25 mouse cellular contexts compared by ENCODE assay signal in the genomic region with DNA sequence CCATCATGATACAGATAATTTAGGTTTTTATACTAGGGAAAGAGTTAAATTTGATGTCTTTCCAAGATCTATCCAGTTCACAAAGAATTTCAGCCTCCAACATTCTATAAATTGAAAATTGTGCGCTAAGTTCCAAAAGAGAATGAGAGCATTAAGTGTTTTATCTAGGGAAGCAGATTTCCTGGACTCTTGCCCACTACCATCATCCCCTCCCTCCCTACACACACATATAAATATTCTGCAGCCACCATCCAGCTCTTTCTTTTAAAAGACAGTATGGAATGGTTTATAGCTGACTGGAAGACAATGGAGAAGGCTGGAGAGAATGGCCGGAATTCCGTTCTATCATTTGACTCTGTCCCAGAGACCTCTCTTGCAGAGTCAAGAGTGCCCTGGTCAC.
DNase-seq lines count a peak whose midpoint lies in the region; ATAC-seq and TF ChIP-seq lines count a peak whose summit lies in the region.
"Had no signal": no experiment of that assay in that cellular context is flagged by ENCODE, and none has a peak within 500 bp of the region (broad histone marks: within the 10 kb centered on the region; RNA-seq: fewer than 3 reads in every experiment).

No protein-coding gene starts in this region.

- ATAC-seq in intestine, embryonic 14.5 days (replicated peaks; ENCODE audit: low FRiP score, low TSS enrichment, low read depth), result no peak
- no peak for ATAC-seq in intestine, postnatal 0 days
- peak; percentile 80; the same call in 1 of the 2 replicates for ATAC-seq in lung, embryonic 14.5 days (ENCODE audit: insufficient read depth)
- no peak for ATAC-seq in stomach, embryonic 15.5 days (ENCODE audit: insufficient read depth, low FRiP score, low read depth)
- no peak for ATAC-seq in stomach, postnatal 0 days (ENCODE audit: low FRiP score, low TSS enrichment)
- no peak for ATAC-seq in stomach, embryonic 16.5 days (ENCODE audit: insufficient read depth, low FRiP score)
- no peak for ATAC-seq in hindbrain, embryonic 16.5 days
- ATAC-seq: activated CD4-positive, CD25-positive, alpha-beta regulatory T cell, adult 4 months; forebrain, embryonic 14.5 days; intestine, embryonic 16.5 days; liver, postnatal 0 days had no signal

- H3K27me3 ChIP-seq in intestine, embryonic 14.5 days (replicated peaks; ENCODE audit: control insufficient read depth, insufficient read depth, low read length), result no peaks in the 10 kb centered on the region
- no peaks in the 10 kb centered on the region for H3K27me3 ChIP-seq in intestine, postnatal 0 days (replicated peaks; ENCODE audit: control insufficient read depth, insufficient read depth, low read length)
- H3K27me3 ChIP-seq in lung, embryonic 14.5 days (ENCODE audit: insufficient read depth, low read length), result no peaks in the 10 kb centered on the region
- H3K27me3 ChIP-seq in stomach, embryonic 15.5 days (replicated peaks), result no peaks in the 10 kb centered on the region
- H3K27me3 ChIP-seq in stomach, postnatal 0 days (ENCODE audit: control insufficient read depth, insufficient read depth, low read length), result no peaks in the 10 kb centered on the region
- no peaks in the 10 kb centered on the region for H3K27me3 ChIP-seq in stomach, embryonic 16.5 days (ENCODE audit: control insufficient read depth, insufficient read depth, low read length)
- no peaks in the 10 kb centered on the region for H3K27me3 ChIP-seq in hindbrain, embryonic 16.5 days (replicated peaks; ENCODE audit: control insufficient read depth, insufficient read depth, low read length)
- H3K27me3 ChIP-seq: embryonic facial prominence, embryonic 13.5 days; hindbrain, embryonic 15.5 days; midbrain, embryonic 12.5 days had no signal

- H3K4me2 ChIP-seq in intestine, embryonic 14.5 days (ENCODE audit: low read length), result no peak overlapping the region
- no peak overlapping the region for H3K4me2 ChIP-seq in intestine, postnatal 0 days (replicated peaks; ENCODE audit: low read depth)
- H3K4me2 ChIP-seq in lung, embryonic 14.5 days, result no peak overlapping the region
- H3K4me2 ChIP-seq in stomach, embryonic 15.5 days, result no peak overlapping the region
- H3K4me2 ChIP-seq in stomach, postnatal 0 days (replicated peaks; ENCODE audit: low read depth), result no peak overlapping the region
- H3K4me2 ChIP-seq in stomach, embryonic 16.5 days (ENCODE audit: low read depth, low read length), result no peak overlapping the region
- H3K4me2 ChIP-seq in hindbrain, embryonic 16.5 days (ENCODE audit: low read length), result no peak overlapping the region
- H3K4me2 ChIP-seq: embryonic facial prominence, embryonic 13.5 days; hindbrain, embryonic 15.5 days; liver, embryonic 11.5 days; midbrain, embryonic 12.5 days had no signal

- H3K27ac ChIP-seq in intestine, embryonic 14.5 days (ENCODE audit: low read depth), result peak overlapping the region; percentile 10; the same call in 1 of the 2 replicates
- H3K27ac ChIP-seq in intestine, postnatal 0 days (ENCODE audit: low read depth, low read length), result no peak overlapping the region
- peak overlapping the region; percentile 58 for H3K27ac ChIP-seq in lung, embryonic 14.5 days (ENCODE audit: low read depth)
- H3K27ac ChIP-seq in stomach, embryonic 15.5 days, result 0 out of 2 replicates have a peak overlapping the region, but pooled peaks have one; percentile 6
- no peak overlapping the region for H3K27ac ChIP-seq in stomach, postnatal 0 days (replicated peaks)
- 0 out of 2 replicates have a peak overlapping the region, but pooled peaks have one; percentile 0 for H3K27ac ChIP-seq in stomach, embryonic 16.5 days (ENCODE audit: low read length)
- no peak overlapping the region for H3K27ac ChIP-seq in hindbrain, embryonic 16.5 days (ENCODE audit: low read depth, low read length)
- H3K27ac ChIP-seq: embryonic facial prominence, embryonic 13.5 days; gastrocnemius, adult 2 months; hindbrain, embryonic 15.5 days; midbrain, embryonic 12.5 days had no signal

- H3K4me3 ChIP-seq in intestine, embryonic 14.5 days (ENCODE audit: low read depth, low read length), result no peak overlapping the region
- no peak overlapping the region for H3K4me3 ChIP-seq in intestine, postnatal 0 days (ENCODE audit: low read depth, low read length)
- no peak overlapping the region for H3K4me3 ChIP-seq in lung, embryonic 14.5 days (ENCODE audit: low read depth, low read length)
- no peak overlapping the region for H3K4me3 ChIP-seq in stomach, embryonic 15.5 days (replicated peaks)
- H3K4me3 ChIP-seq in stomach, postnatal 0 days (ENCODE audit: low read depth, low read length), result no peak overlapping the region
- no peak overlapping the region for H3K4me3 ChIP-seq in stomach, embryonic 16.5 days (replicated peaks; ENCODE audit: low read length)
- no peak overlapping the region for H3K4me3 ChIP-seq in hindbrain, embryonic 16.5 days (ENCODE audit: low read length)
- H3K4me3 ChIP-seq: embryonic facial prominence, embryonic 13.5 days; gastrocnemius, adult 2 months; hindbrain, embryonic 15.5 days; midbrain, embryonic 12.5 days had no signal

- no peaks in the 10 kb centered on the region for H3K9me3 ChIP-seq in intestine, embryonic 14.5 days (ENCODE audit: control insufficient read depth, low read length)
- H3K9me3 ChIP-seq in intestine, postnatal 0 days (ENCODE audit: control insufficient read depth), result no peaks in the 10 kb centered on the region
- no peaks in the 10 kb centered on the region for H3K9me3 ChIP-seq in lung, embryonic 14.5 days (ENCODE audit: low read depth, low read length)
- H3K9me3 ChIP-seq in stomach, embryonic 15.5 days, result no peaks in the 10 kb centered on the region
- no peaks in the 10 kb centered on the region for H3K9me3 ChIP-seq in stomach, postnatal 0 days (ENCODE audit: control insufficient read depth, low read length)
- H3K9me3 ChIP-seq in stomach, embryonic 16.5 days (replicated peaks; ENCODE audit: control insufficient read depth, low read length), result no peaks in the 10 kb centered on the region
- H3K9me3 ChIP-seq in hindbrain, embryonic 16.5 days (ENCODE audit: control insufficient read depth, low read length), result no peaks in the 10 kb centered on the region
- H3K9me3 ChIP-seq: embryonic facial prominence, embryonic 13.5 days; hindbrain, embryonic 15.5 days; midbrain, embryonic 12.5 days had no signal

- H3K9ac ChIP-seq in intestine, embryonic 14.5 days (ENCODE audit: low read length), result no peak overlapping the region
- H3K9ac ChIP-seq in intestine, postnatal 0 days (ENCODE audit: low read depth, low read length), result no peak overlapping the region
- H3K9ac ChIP-seq in lung, embryonic 14.5 days, result no peak overlapping the region
- no peak overlapping the region for H3K9ac ChIP-seq in stomach, embryonic 15.5 days
- no peak overlapping the region for H3K9ac ChIP-seq in stomach, postnatal 0 days (ENCODE audit: low read length)
- no peak overlapping the region for H3K9ac ChIP-seq in stomach, embryonic 16.5 days (ENCODE audit: low read length)
- no peak overlapping the region for H3K9ac ChIP-seq in hindbrain, embryonic 16.5 days (ENCODE audit: low read depth, low read length)
- H3K9ac ChIP-seq: embryonic facial prominence, embryonic 13.5 days; hindbrain, embryonic 15.5 days; liver, postnatal 0 days; midbrain, embryonic 12.5 days had no signal

- no peak for TF ChIP-seq CTCF in intestine, postnatal 0 days (IDR thresholded peaks at IDR 0.05; ENCODE audit: low read depth)
- TF ChIP-seq CTCF in lung, embryonic 14.5 days (IDR thresholded peaks at IDR 0.05; ENCODE audit: low read depth), result no peak
- TF ChIP-seq CTCF in stomach, postnatal 0 days (IDR thresholded peaks at IDR 0.05; ENCODE audit: low read depth), result no peak

- peaks cover 5% of the 10 kb centered on the region; the same call in 1 of the 2 replicates for H3K4me1 ChIP-seq in intestine, embryonic 14.5 days (replicated peaks; ENCODE audit: control insufficient read depth, insufficient read depth, low read length)
- no peaks in the 10 kb centered on the region for H3K4me1 ChIP-seq in intestine, postnatal 0 days (replicated peaks; ENCODE audit: control insufficient read depth, insufficient read depth, low read length)
- H3K4me1 ChIP-seq in lung, embryonic 14.5 days (ENCODE audit: insufficient read depth), result peaks cover 6% of the 10 kb centered on the region
- H3K4me1 ChIP-seq in stomach, embryonic 15.5 days, result 0 out of 2 replicates have a peak, but pooled peaks cover 2% of the 10 kb centered on the region
- 0 out of 2 replicates have a peak, but pooled peaks cover 2% of the 10 kb centered on the region for H3K4me1 ChIP-seq in stomach, postnatal 0 days (replicated peaks; ENCODE audit: control insufficient read depth, insufficient read depth)
- peaks cover 6% of the 10 kb centered on the region; the same call in 1 of the 2 replicates for H3K4me1 ChIP-seq in stomach, embryonic 16.5 days (ENCODE audit: control insufficient read depth, insufficient read depth, low read length)
- no peaks in the 10 kb centered on the region for H3K4me1 ChIP-seq in hindbrain, embryonic 16.5 days (ENCODE audit: control insufficient read depth, insufficient read depth, low read depth, low read length)
- H3K4me1 ChIP-seq: hindbrain, embryonic 15.5 days; midbrain, embryonic 12.5 days had no signal

- no peaks in the 10 kb centered on the region for H3K36me3 ChIP-seq in intestine, embryonic 14.5 days (ENCODE audit: control insufficient read depth, insufficient read depth, low read length)
- H3K36me3 ChIP-seq in intestine, postnatal 0 days (ENCODE audit: control insufficient read depth, insufficient read depth), result no peaks in the 10 kb centered on the region
- H3K36me3 ChIP-seq in lung, embryonic 14.5 days (ENCODE audit: insufficient read depth), result no peaks in the 10 kb centered on the region
- no peaks in the 10 kb centered on the region for H3K36me3 ChIP-seq in stomach, embryonic 15.5 days
- H3K36me3 ChIP-seq in stomach, postnatal 0 days (ENCODE audit: control insufficient read depth, insufficient read depth, low read length), result no peaks in the 10 kb centered on the region
- H3K36me3 ChIP-seq in stomach, embryonic 16.5 days (ENCODE audit: control insufficient read depth, insufficient read depth, low read length), result no peaks in the 10 kb centered on the region
- H3K36me3 ChIP-seq in hindbrain, embryonic 16.5 days (ENCODE audit: control insufficient read depth, insufficient read depth, low read length), result no peaks in the 10 kb centered on the region
- H3K36me3 ChIP-seq: embryonic facial prominence, embryonic 13.5 days; hindbrain, embryonic 15.5 days; midbrain, embryonic 12.5 days had no signal

- no peak for DNase-seq in intestine, embryonic 14.5 days (ENCODE audit: low spot score)
- DNase-seq in lung, embryonic 14.5 days, result peak; percentile 83
- DNase-seq in lung, postnatal 10 days, result no peak
- no peak for DNase-seq in stomach, postnatal 0 days (ENCODE audit: low spot score)
- DNase-seq: adrenal gland, postnatal 10 days; cerebellum, adult 18-20 months; cerebellum, postnatal 25 days; gastrocnemius, adult 2 months; kidney, postnatal 4 days; liver, postnatal 0 days; retina, postnatal 1 day; right cerebral cortex, postnatal 25 days; spleen, adult 18-20 months; thymus, postnatal 25 days had no signal

- TF ChIP-seq EP300 in stomach, postnatal 0 days (optimal IDR thresholded peaks at IDR 0.05), result no peak

- WGBS in intestine, embryonic 14.5 days, result 50% methylated on average over 3 of the region's 3 CpGs
- WGBS in intestine, postnatal 0 days, result 73% methylated on average over 3 of the region's 3 CpGs
- 31% methylated on average over 3 of the region's 3 CpGs for WGBS in lung, embryonic 14.5 days
- 42% methylated on average over 3 of the region's 3 CpGs for WGBS in stomach, embryonic 15.5 days
- WGBS in stomach, postnatal 0 days, result 61% methylated on average over 3 of the region's 3 CpGs
- 52% methylated on average over 3 of the region's 3 CpGs for WGBS in stomach, embryonic 16.5 days
- 69% methylated on average over 3 of the region's 3 CpGs for WGBS in hindbrain, embryonic 16.5 days

Comparison
In these comparisons a context has a peak if more than half of its experiments do, and no peak if none do; other contexts are left out.
1. H3K27ac ChIP-seq: peak in intestine, embryonic 14.5 days (single experiment), lung, embryonic 14.5 days (single experiment), stomach, embryonic 15.5 days (single experiment) and stomach, embryonic 16.5 days (single experiment); none in intestine, postnatal 0 days (single experiment), stomach, postnatal 0 days (single experiment) and hindbrain, embryonic 16.5 days (single experiment).